Mouse (Mus musculus) v-Abl transformed pro-B cells (cell line): ENCODE results near the gene Trp53i13.
"Not testable (repeated sequence)": the region's sequence is repeated elsewhere in the genome, so short reads cannot be mapped to it uniquely, and the experiment has no call there.

Source experiments
- in situ Hi-C, 2 experiments: fragments of 400-800 bp; cut with MboI; formaldehyde crosslinking; loops; one replicate each; pipeline ENCODE4 v1.15.1; 2025; ENCODE audit not compliant: unreplicated experiment in 2 of 2

Trp53i13 gene

GRCm38 (mm10) chr11:77515637-77516552, at the start of gene Trp53i13:
Gene Trp53i13, minus strand, starts transcription at chr11:77515980.
- in situ Hi-C loops: no loop called here

GRCm38 (mm10) chr11:77545261-77545660, 29.5 kb upstream of the Trp53i13 start:
- in situ Hi-C loops: no loop called here

- in situ Hi-C loops: no loop called here
Observed at GRCm38 (mm10) chr11:77532202-77532846, 16.5 kb upstream of the Trp53i13 start.

GRCm38 (mm10) chr11:77530862-77531261, 15.1 kb upstream of the Trp53i13 start:
- in situ Hi-C loops: no loop called here

- in situ Hi-C loops: no loop called here
Observed at GRCm38 (mm10) chr11:77529644-77530043, 13.9 kb upstream of the Trp53i13 start.

GRCm38 (mm10) chr11:77528420-77528819, 12.6 kb upstream of the Trp53i13 start:
- in situ Hi-C loops: not testable (repeated sequence)

GRCm38 (mm10) chr11:77525804-77526486, 10.2 kb upstream of the Trp53i13 start:
- in situ Hi-C loops: no loop called here

GRCm38 (mm10) chr11:77520601-77521529, 5.1 kb upstream of the Trp53i13 start:
- in situ Hi-C loops: no loop called here

- in situ Hi-C loops: no loop called here
Observed at GRCm38 (mm10) chr11:77519043-77519442, 3.3 kb upstream of the Trp53i13 start, which contains the start of gene Gm10392. Gene Gm10392, minus strand, starts transcription at chr11:77519198.

- in situ Hi-C loops: no loop called here
Observed at GRCm38 (mm10) chr11:77518051-77518798, 2.4 kb upstream of the Trp53i13 start.

- in situ Hi-C loops: no loop called here
Observed at GRCm38 (mm10) chr11:77516553-77517425, 1.0 kb upstream of the Trp53i13 start.

- in situ Hi-C loops: loop anchor here in 1 of 2 experiments (5.0 kb wide), 1 partner anchor 97 kb away; no protein-coding TSS in a partner anchor
Observed at GRCm38 (mm10) chr11:77514832-77515636, 746 bp downstream of the Trp53i13 start, which contains the start of gene Abhd15. Gene Abhd15, plus strand, starts transcription at chr11:77515121.

- in situ Hi-C loops: loop anchor here in 1 of 2 experiments (5.0 kb wide), 1 partner anchor 98 kb away; no protein-coding TSS in a partner anchor
Observed at GRCm38 (mm10) chr11:77514281-77514831, 1.4 kb downstream of the Trp53i13 start.

- in situ Hi-C loops: loop anchor here in 1 of 2 experiments (5.0 kb wide), 1 partner anchor 99 kb away; no protein-coding TSS in a partner anchor
Observed at GRCm38 (mm10) chr11:77513811-77514170, 2.0 kb downstream of the Trp53i13 start.

- in situ Hi-C loops: loop anchor here in 1 of 2 experiments (5.0 kb wide), 1 partner anchor 99 kb away; no protein-coding TSS in a partner anchor
Observed at GRCm38 (mm10) chr11:77512891-77513810, 2.6 kb downstream of the Trp53i13 start.

- in situ Hi-C loops: loop anchor here in 1 of 2 experiments (5.0 kb wide), 1 partner anchor 101 kb away; no protein-coding TSS in a partner anchor
Observed at GRCm38 (mm10) chr11:77511336-77511735, 4.4 kb downstream of the Trp53i13 start.
